Mouse (Mus musculus): Measurements from ENCODE around the gene Ppard. TPM values are rescaled to one million over a fixed set of nuclear protein-coding genes. Genes with fewer than 3 reads are reported as not detected.

Gene Ppard
- polyA plus RNA-seq, 1 experiment from 2014 or later, result 0.66 TPM

GRCm38 (mm10) chr17:28274739-28275138, 42.2 kb downstream of the Ppard start:
- WGBS (ENCODE audit: insufficient replicate concordance), result 80% methylated on average over 3 of the region's 3 CpGs
- no peaks in the 10 kb centered on the region for H3K9me3 ChIP-seq (ENCODE audit: low read length)
- no peaks in the 10 kb centered on the region for H3K27me3 ChIP-seq (ENCODE audit: insufficient read depth, low read length)
- no peak overlapping the region for H3K27ac ChIP-seq (ENCODE audit: low read depth)
- peak; percentile 58 for DNase-seq
- peaks cover 21% of the 10 kb centered on the region for H3K4me1 ChIP-seq (ENCODE audit: insufficient read depth)
- H3K9ac ChIP-seq (replicated peaks), result no peak overlapping the region
- no peak overlapping the region for H3K4me2 ChIP-seq (ENCODE audit: low read depth, low read length)
- no peak for ATAC-seq
- peak; percentile 74 for TF ChIP-seq CTCF (IDR thresholded peaks at IDR 0.05; ENCODE audit: low read depth)
- TF ChIP-seq EP300 (IDR thresholded peaks at IDR 0.05; ENCODE audit: low read depth), result no peak
- no peak overlapping the region for H3K4me3 ChIP-seq (ENCODE audit: low read depth, low read length)
- 0 out of 2 replicates have a peak, but pooled peaks cover 2% of the 10 kb centered on the region for H3K36me3 ChIP-seq (replicated peaks; ENCODE audit: insufficient read depth, low read length)

DNA sequence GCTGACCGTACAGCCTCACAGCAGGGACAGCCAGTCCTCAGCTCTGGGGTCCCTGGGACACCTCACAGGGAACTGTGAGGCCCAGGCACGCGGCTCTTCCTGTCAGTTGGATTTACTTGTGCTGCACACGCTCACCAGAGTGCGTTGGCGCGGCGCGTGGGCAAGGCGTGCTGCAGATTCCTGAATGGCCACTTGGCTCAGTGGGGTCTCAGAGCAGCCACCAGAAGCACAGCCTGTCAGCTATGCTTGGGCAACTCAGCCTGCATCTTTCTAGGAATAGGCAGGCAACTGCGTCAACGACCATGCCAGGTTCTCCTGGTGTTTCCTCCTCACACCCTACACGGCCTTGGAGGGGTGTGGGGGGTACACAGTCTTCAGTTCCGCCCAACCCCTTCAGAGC, 44.7 kb downstream of the Ppard start:
- 0 out of 2 replicates have a peak, but pooled peaks cover 2% of the 10 kb centered on the region for H3K36me3 ChIP-seq (replicated peaks; ENCODE audit: insufficient read depth, low read length)
- no peaks in the 10 kb centered on the region for H3K9me3 ChIP-seq (ENCODE audit: low read length)
- DNase-seq, result no peak
- H3K27ac ChIP-seq (ENCODE audit: low read depth), result no peak overlapping the region
- ATAC-seq, result no peak
- TF ChIP-seq CTCF (IDR thresholded peaks at IDR 0.05; ENCODE audit: low read depth) (no peak), EP300 (IDR thresholded peaks at IDR 0.05; ENCODE audit: low read depth) (no peak)
- no peak overlapping the region for H3K9ac ChIP-seq (replicated peaks)
- 82% methylated on average over 14 of the region's 14 CpGs for WGBS (ENCODE audit: insufficient replicate concordance)
- no peak overlapping the region for H3K4me3 ChIP-seq (ENCODE audit: low read depth, low read length)
- peaks cover 36% of the 10 kb centered on the region for H3K4me1 ChIP-seq (ENCODE audit: insufficient read depth)
- no peaks in the 10 kb centered on the region for H3K27me3 ChIP-seq (ENCODE audit: insufficient read depth, low read length)
- H3K4me2 ChIP-seq (ENCODE audit: low read depth, low read length), result no peak overlapping the region

DNA sequence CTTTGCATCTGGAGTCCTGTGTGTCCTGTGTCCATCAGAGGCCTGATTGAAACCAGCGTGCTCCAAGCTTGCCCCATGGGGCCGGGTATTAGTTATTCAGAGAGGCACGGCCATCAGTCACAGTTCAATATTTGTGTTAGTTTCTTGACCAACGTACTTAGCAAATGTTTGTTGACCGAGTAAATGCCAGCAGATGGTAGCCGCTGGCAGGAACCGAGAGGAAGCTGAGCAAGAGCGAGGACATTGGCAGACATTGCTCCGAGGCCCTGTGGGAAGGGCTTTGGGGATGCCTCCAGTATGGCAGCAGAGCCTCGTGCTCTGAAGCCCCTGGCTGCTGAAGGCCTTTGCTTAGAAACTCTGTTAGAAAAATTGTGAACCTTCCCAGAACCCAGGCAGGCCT, 45.2 kb downstream of the Ppard start:
- no peak for TF ChIP-seq CTCF (IDR thresholded peaks at IDR 0.05; ENCODE audit: low read depth)
- no peak for TF ChIP-seq EP300 (IDR thresholded peaks at IDR 0.05; ENCODE audit: low read depth)
- no peak overlapping the region for H3K4me2 ChIP-seq (ENCODE audit: low read depth, low read length)
- DNase-seq (no peak), ATAC-seq (0 out of 2 replicates have a peak, but pooled peaks have one; percentile 20)
- H3K4me3 ChIP-seq (ENCODE audit: low read depth, low read length), result no peak overlapping the region
- 0 out of 2 replicates have a peak, but pooled peaks cover 2% of the 10 kb centered on the region for H3K36me3 ChIP-seq (replicated peaks; ENCODE audit: insufficient read depth, low read length)
- no peaks in the 10 kb centered on the region for H3K27me3 ChIP-seq (ENCODE audit: insufficient read depth, low read length)
- WGBS (ENCODE audit: insufficient replicate concordance), result 66% methylated on average over 10 of the region's 10 CpGs
- H3K9ac ChIP-seq (replicated peaks), result no peak overlapping the region
- H3K27ac ChIP-seq (ENCODE audit: low read depth), result no peak overlapping the region
- peaks cover 36% of the 10 kb centered on the region for H3K4me1 ChIP-seq (ENCODE audit: insufficient read depth)
- H3K9me3 ChIP-seq (ENCODE audit: low read length), result no peaks in the 10 kb centered on the region

GRCm38 (mm10) chr17:28278156-28278555, 45.7 kb downstream of the Ppard start:
- no peak overlapping the region for H3K4me2 ChIP-seq (ENCODE audit: low read depth, low read length)
- ATAC-seq (peak; percentile 38; the same call in 1 of the 2 replicates), DNase-seq (no peak)
- H3K9ac ChIP-seq (replicated peaks), result no peak overlapping the region
- H3K27me3 ChIP-seq (ENCODE audit: insufficient read depth, low read length), result no peaks in the 10 kb centered on the region
- no peak overlapping the region for H3K27ac ChIP-seq (ENCODE audit: low read depth)
- WGBS (ENCODE audit: insufficient replicate concordance), result 54% methylated on average over 3 of the region's 3 CpGs
- H3K36me3 ChIP-seq (replicated peaks; ENCODE audit: insufficient read depth, low read length), result 0 out of 2 replicates have a peak, but pooled peaks cover 2% of the 10 kb centered on the region
- no peak for TF ChIP-seq EP300 (IDR thresholded peaks at IDR 0.05; ENCODE audit: low read depth)
- no peak for TF ChIP-seq CTCF (IDR thresholded peaks at IDR 0.05; ENCODE audit: low read depth)
- peaks cover 38% of the 10 kb centered on the region for H3K4me1 ChIP-seq (ENCODE audit: insufficient read depth)
- no peak overlapping the region for H3K4me3 ChIP-seq (ENCODE audit: low read depth, low read length)
- H3K9me3 ChIP-seq (ENCODE audit: low read length), result no peaks in the 10 kb centered on the region

GRCm38 (mm10) chr17:28279236-28279635, 46.7 kb downstream of the Ppard start:
- H3K4me1 ChIP-seq (ENCODE audit: insufficient read depth), result peaks cover 42% of the 10 kb centered on the region
- no peaks in the 10 kb centered on the region for H3K27me3 ChIP-seq (ENCODE audit: insufficient read depth, low read length)
- DNase-seq, result peak; percentile 45
- 0 out of 2 replicates have a peak, but pooled peaks cover 2% of the 10 kb centered on the region for H3K36me3 ChIP-seq (replicated peaks; ENCODE audit: insufficient read depth, low read length)
- H3K4me3 ChIP-seq (ENCODE audit: low read depth, low read length), result no peak overlapping the region
- H3K9me3 ChIP-seq (ENCODE audit: low read length), result no peaks in the 10 kb centered on the region
- H3K27ac ChIP-seq (ENCODE audit: low read depth), result peak overlapping the region; percentile 57
- 0 out of 2 replicates have a peak overlapping the region, but pooled peaks have one; percentile 21 for H3K9ac ChIP-seq (replicated peaks)
- WGBS (ENCODE audit: insufficient replicate concordance), result 52% methylated on average over 4 of the region's 4 CpGs
- TF ChIP-seq EP300 (IDR thresholded peaks at IDR 0.05; ENCODE audit: low read depth) (no peak), CTCF (IDR thresholded peaks at IDR 0.05; ENCODE audit: low read depth) (no peak)
- ATAC-seq, result peak; percentile 79
- H3K4me2 ChIP-seq (ENCODE audit: low read depth, low read length), result peak overlapping the region; percentile 50

DNA sequence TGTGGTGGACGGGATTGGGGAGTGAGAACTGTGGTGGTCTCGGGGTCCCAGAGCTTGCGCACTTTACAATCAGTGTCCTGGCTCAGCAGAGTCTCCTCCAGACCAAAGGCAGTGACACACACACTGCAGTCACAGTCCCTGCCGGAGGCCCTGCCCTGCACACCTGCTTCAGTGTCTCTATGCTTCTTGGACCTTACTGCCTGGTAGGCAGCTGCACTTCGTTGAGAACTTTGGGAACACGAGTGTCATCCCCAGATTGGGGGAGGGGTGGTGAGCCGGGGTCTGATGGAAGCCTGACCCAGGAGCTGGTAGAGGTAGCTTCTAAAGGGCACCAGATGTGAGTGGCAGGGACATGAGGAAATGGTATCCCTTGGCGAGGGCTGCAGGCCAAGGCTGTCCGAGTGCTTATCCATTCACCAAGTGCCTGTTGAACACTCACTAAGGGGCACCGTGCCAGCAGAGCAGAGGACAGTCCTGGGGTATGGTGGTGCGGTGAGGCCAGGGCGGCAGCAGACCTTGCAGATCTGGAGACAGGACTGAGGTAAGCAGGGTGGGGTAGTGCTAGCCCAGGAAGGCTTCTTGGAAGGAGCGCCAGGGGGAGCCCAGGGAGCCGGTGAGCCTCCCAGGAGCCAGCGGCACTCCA, 47.4 kb downstream of the Ppard start:
- DNase-seq, result peak; percentile 54
- H3K27ac ChIP-seq (ENCODE audit: low read depth), result peak overlapping the region; percentile 57
- TF ChIP-seq EP300 (IDR thresholded peaks at IDR 0.05; ENCODE audit: low read depth), result no peak
- no peak for TF ChIP-seq CTCF (IDR thresholded peaks at IDR 0.05; ENCODE audit: low read depth)

More for the DNA sequence above, 47.4 kb downstream of the Ppard start:
- no peaks in the 10 kb centered on the region for H3K9me3 ChIP-seq (ENCODE audit: low read length)
- 66% methylated on average over 15 of the region's 15 CpGs for WGBS (ENCODE audit: insufficient replicate concordance)
- peak; percentile 40 for ATAC-seq
- H3K4me3 ChIP-seq (ENCODE audit: low read depth, low read length), result no peak overlapping the region
- H3K4me2 ChIP-seq (ENCODE audit: low read depth, low read length), result peak overlapping the region; percentile 50
- H3K27me3 ChIP-seq (ENCODE audit: insufficient read depth, low read length), result no peaks in the 10 kb centered on the region
- H3K4me1 ChIP-seq (ENCODE audit: insufficient read depth), result peaks cover 42% of the 10 kb centered on the region
- H3K9ac ChIP-seq (replicated peaks), result 0 out of 2 replicates have a peak overlapping the region, but pooled peaks have one; percentile 21
- H3K36me3 ChIP-seq (replicated peaks; ENCODE audit: insufficient read depth, low read length), result 0 out of 2 replicates have a peak, but pooled peaks cover 2% of the 10 kb centered on the region
